Mouse (Mus musculus): ENCODE data around the gene Tnfaip3.
A peak's percentile ranks its signal among the peaks of the same experiment; 100 is the strongest.

Tnfaip3 gene

GRCm38 (mm10) chr10:18959777-18960492 is 55.5 kb downstream of the Tnfaip3 start:
- DNase-seq = no peak

- DNase-seq = peak; percentile 56
These were observed 61.8 kb downstream of the Tnfaip3 start for GRCm38 (mm10) chr10:18953706-18954071.

- no peak for DNase-seq
These were observed 62.3 kb downstream of the Tnfaip3 start for GRCm38 (mm10) chr10:18953011-18953705.
